In genomic region chr8:119039358-119039757, GRCm38 (mm10) we compare ENCODE assay signal across 18 mouse cellular contexts.
DNase-seq lines count a peak whose midpoint lies in the region; ATAC-seq and TF ChIP-seq lines count a peak whose summit lies in the region.
"Had no signal": no experiment of that assay in that cellular context is flagged by ENCODE, and none has a peak within 500 bp of the region (broad histone marks: within the 10 kb centered on the region; RNA-seq: fewer than 3 reads in every experiment).

No protein-coding gene starts in this region.

- no peak for TF ChIP-seq RAD21 in MEL (IDR thresholded peaks at IDR 0.05; ENCODE audit: low read depth, low read length)

- intact Hi-C loops in heart, adult 2 months (cut with DNase I), result no loop called here

- no peak for ATAC-seq in heart, embryonic 12.5 days (ENCODE audit: insufficient number of reproducible peaks, low FRiP score)
- no peak for ATAC-seq in liver, postnatal 0 days
- no peak for ATAC-seq in liver, embryonic 11.5 days (replicated peaks; ENCODE audit: low FRiP score)
- ATAC-seq: forebrain, embryonic 16.5 days; intestine, embryonic 16.5 days had no signal

- H3K36me3 ChIP-seq in heart, adult 2 months (ENCODE audit: control insufficient read depth, insufficient read depth, low read length), result no peaks in the 10 kb centered on the region
- no peaks in the 10 kb centered on the region for H3K36me3 ChIP-seq in heart, embryonic 12.5 days
- H3K36me3 ChIP-seq in liver, postnatal 0 days (replicated peaks; ENCODE audit: insufficient read depth, low read length), result no peaks in the 10 kb centered on the region
- H3K36me3 ChIP-seq in liver, embryonic 11.5 days (ENCODE audit: control insufficient read depth, insufficient read depth, low read length), result no peaks in the 10 kb centered on the region
- H3K36me3 ChIP-seq in MEL (ENCODE audit: control insufficient read depth in 1 of 2, insufficient read depth in 2 of 2, low read length in 2 of 2), result no peaks in the 10 kb centered on the region
- H3K36me3 ChIP-seq: embryonic facial prominence, embryonic 13.5 days; heart, embryonic 13.5 days; hindbrain, embryonic 13.5 days; liver, embryonic 13.5 days; midbrain, embryonic 12.5 days had no signal

- no peak for DNase-seq in heart, adult 2 months
- DNase-seq in liver, postnatal 0 days, result no peak
- DNase-seq in liver, embryonic 11.5 days (ENCODE audit: low spot score), result no peak
- DNase-seq in MEL (ENCODE audit: low read depth, low spot score), result peak; percentile 3
- no peak for DNase-seq in adrenal gland, postnatal 4 days (ENCODE audit: low spot score in 2 of 2)
- no peak for DNase-seq in layer of hippocampus, adult 9-11 months
- DNase-seq: B cell, adult 2 months; liver, embryonic 13.5 days; thymus, postnatal 4 days had no signal

- no peak for TF ChIP-seq POLR2A in heart, adult 2 months (IDR thresholded peaks at IDR 0.05; ENCODE audit: insufficient read depth, low read depth, low read length)
- no peak for TF ChIP-seq POLR2A in MEL (IDR thresholded peaks at IDR 0.05; ENCODE audit: control insufficient read depth in 1 of 2, insufficient read depth in 1 of 2, low read depth in 1 of 2, low read length in 2 of 2, poor library complexity in 1 of 2)

- H3K4me3 ChIP-seq in heart, adult 2 months, result no peak overlapping the region
- H3K4me3 ChIP-seq in heart, embryonic 12.5 days, result no peak overlapping the region
- no peak overlapping the region for H3K4me3 ChIP-seq in liver, postnatal 0 days (ENCODE audit: low read depth, low read length)
- H3K4me3 ChIP-seq in liver, embryonic 11.5 days (ENCODE audit: low read depth, low read length), result no peak overlapping the region
- H3K4me3 ChIP-seq in MEL (ENCODE audit: control insufficient read depth in 1 of 2, insufficient read depth in 1 of 2, low read depth in 2 of 2, low read length in 2 of 2), result no peak overlapping the region
- H3K4me3 ChIP-seq: embryonic facial prominence, embryonic 13.5 days; heart, embryonic 13.5 days; hindbrain, embryonic 13.5 days; liver, embryonic 13.5 days; midbrain, embryonic 12.5 days; myocyte had no signal

- H3K9ac ChIP-seq in heart, adult 2 months (ENCODE audit: low read depth, low read length), result no peak overlapping the region
- no peak overlapping the region for H3K9ac ChIP-seq in heart, embryonic 12.5 days
- no peak overlapping the region for H3K9ac ChIP-seq in liver, postnatal 0 days (replicated peaks)
- H3K9ac ChIP-seq in liver, embryonic 11.5 days (ENCODE audit: low read depth, low read length), result no peak overlapping the region
- H3K9ac ChIP-seq in MEL (ENCODE audit: control insufficient read depth, low read depth, low read length, poor library complexity, severe bottlenecking), result no peak overlapping the region
- H3K9ac ChIP-seq: embryonic facial prominence, embryonic 13.5 days; heart, embryonic 13.5 days; hindbrain, embryonic 13.5 days; liver, embryonic 13.5 days; midbrain, embryonic 12.5 days had no signal

- no peak for TF ChIP-seq EP300 in heart, adult 2 months (IDR thresholded peaks at IDR 0.05; ENCODE audit: insufficient read depth, low read depth, low read length)
- no peak for TF ChIP-seq EP300 in liver, postnatal 0 days (IDR thresholded peaks at IDR 0.05; ENCODE audit: low read depth)
- TF ChIP-seq EP300 in MEL (IDR thresholded peaks at IDR 0.05; ENCODE audit: low read depth in 1 of 2, low read length in 2 of 2), result no peak

- H3K4me2 ChIP-seq in heart, embryonic 12.5 days, result no peak overlapping the region
- no peak overlapping the region for H3K4me2 ChIP-seq in liver, postnatal 0 days (ENCODE audit: low read depth, low read length)
- no peak overlapping the region for H3K4me2 ChIP-seq in liver, embryonic 11.5 days
- H3K4me2 ChIP-seq: embryonic facial prominence, embryonic 13.5 days; heart, embryonic 13.5 days; hindbrain, embryonic 13.5 days; liver, embryonic 13.5 days; midbrain, embryonic 12.5 days had no signal

- TF ChIP-seq CTCF in heart, adult 2 months (IDR thresholded peaks at IDR 0.05), result peak; percentile 40
- peak; percentile 22 for TF ChIP-seq CTCF in liver, postnatal 0 days (IDR thresholded peaks at IDR 0.05; ENCODE audit: low read depth)
- peak in 1 of 3 experiments; percentile 2; a peak in 2 of 6 replicates for TF ChIP-seq CTCF in MEL (IDR thresholded peaks at IDR 0.05 in 2 of 3, conservative IDR thresholded peaks at IDR 0.05 in 1 of 3; ENCODE audit: control insufficient read depth in 1 of 3, insufficient read depth in 1 of 3, low read depth in 2 of 3, low read length in 3 of 3, poor library complexity in 1 of 3, severe bottlenecking in 1 of 3)

- H3K79me2 ChIP-seq in heart, adult 2 months (replicated peaks; ENCODE audit: control insufficient read depth, insufficient read depth, low read length), result no peaks in the 10 kb centered on the region
- no peaks in the 10 kb centered on the region for H3K79me2 ChIP-seq in MEL (ENCODE audit: control insufficient read depth, insufficient read depth, low read length, poor library complexity)

- H3K4me1 ChIP-seq in heart, adult 2 months (ENCODE audit: control insufficient read depth, insufficient read depth, low read length), result no peaks in the 10 kb centered on the region
- no peaks in the 10 kb centered on the region for H3K4me1 ChIP-seq in heart, embryonic 12.5 days (replicated peaks)
- H3K4me1 ChIP-seq in liver, postnatal 0 days (ENCODE audit: insufficient read depth), result no peaks in the 10 kb centered on the region
- no peaks in the 10 kb centered on the region for H3K4me1 ChIP-seq in liver, embryonic 11.5 days (replicated peaks; ENCODE audit: control insufficient read depth, insufficient read depth, low read length)
- no peaks in the 10 kb centered on the region for H3K4me1 ChIP-seq in MEL (ENCODE audit: control insufficient read depth in 1 of 2, insufficient read depth in 2 of 2, low read length in 2 of 2)
- H3K4me1 ChIP-seq: embryonic facial prominence, embryonic 13.5 days; heart, embryonic 13.5 days; hindbrain, embryonic 13.5 days; liver, embryonic 13.5 days; midbrain, embryonic 12.5 days had no signal

- H3K9me3 ChIP-seq in heart, embryonic 12.5 days (replicated peaks), result peaks cover 10% of the 10 kb centered on the region; the same call in 1 of the 2 replicates
- no peaks in the 10 kb centered on the region for H3K9me3 ChIP-seq in liver, postnatal 0 days (ENCODE audit: low read length)
- peaks cover 16% of the 10 kb centered on the region for H3K9me3 ChIP-seq in liver, embryonic 11.5 days (ENCODE audit: control insufficient read depth, low read length)
- no peaks in the 10 kb centered on the region for H3K9me3 ChIP-seq in MEL (replicated peaks; ENCODE audit: insufficient read depth, low read length)
- H3K9me3 ChIP-seq: embryonic facial prominence, embryonic 13.5 days; heart, embryonic 13.5 days; midbrain, embryonic 12.5 days had no signal

- no peaks in the 10 kb centered on the region for H3K27me3 ChIP-seq in heart, adult 2 months (ENCODE audit: control insufficient read depth, insufficient read depth, low read length)
- H3K27me3 ChIP-seq in heart, embryonic 12.5 days (replicated peaks), result no peaks in the 10 kb centered on the region
- H3K27me3 ChIP-seq in liver, postnatal 0 days (ENCODE audit: insufficient read depth, low read length), result no peaks in the 10 kb centered on the region
- no peaks in the 10 kb centered on the region for H3K27me3 ChIP-seq in liver, embryonic 11.5 days (replicated peaks; ENCODE audit: control insufficient read depth, insufficient read depth, low read length)
- no peaks in the 10 kb centered on the region for H3K27me3 ChIP-seq in MEL (ENCODE audit: control insufficient read depth in 1 of 2, insufficient read depth in 2 of 2, low read length in 2 of 2)
- H3K27me3 ChIP-seq: embryonic facial prominence, embryonic 13.5 days; heart, embryonic 13.5 days; hindbrain, embryonic 13.5 days; liver, embryonic 13.5 days; midbrain, embryonic 12.5 days had no signal

- WGBS in heart, adult 2 months, result 84% methylated on average over 2 of the region's 2 CpGs
- 80% methylated on average over 2 of the region's 2 CpGs for WGBS in heart, embryonic 12.5 days
- 67% methylated on average over 2 of the region's 2 CpGs for WGBS in liver, postnatal 0 days (ENCODE audit: insufficient replicate concordance)
- 71% methylated on average over 2 of the region's 2 CpGs for WGBS in liver, embryonic 11.5 days

- no peak overlapping the region for H3K27ac ChIP-seq in heart, adult 2 months
- H3K27ac ChIP-seq in heart, embryonic 12.5 days (ENCODE audit: poor library complexity, severe bottlenecking), result no peak overlapping the region
- H3K27ac ChIP-seq in liver, postnatal 0 days (ENCODE audit: low read depth), result no peak overlapping the region
- no peak overlapping the region for H3K27ac ChIP-seq in liver, embryonic 11.5 days (ENCODE audit: low read depth, low read length)
- no peak overlapping the region for H3K27ac ChIP-seq in MEL (ENCODE audit: control insufficient read depth, low read depth, low read length)
- H3K27ac ChIP-seq: embryonic facial prominence, embryonic 13.5 days; heart, embryonic 13.5 days; hindbrain, embryonic 13.5 days; liver, embryonic 13.5 days; macrophage; midbrain, embryonic 12.5 days had no signal

TF ChIP-seq in MEL, 35 proteins besides CTCF, POLR2A, EP300 and RAD21:
- TF ChIP-seq TBP (IDR thresholded peaks at IDR 0.05; ENCODE audit: low read depth, low read length), result no peak
- TF ChIP-seq CHD1 (IDR thresholded peaks at IDR 0.05; ENCODE audit: low read depth, low read length), result no peak
- no peak for TF ChIP-seq ZNF384 (IDR thresholded peaks at IDR 0.05; ENCODE audit: low read depth, low read length)
- TF ChIP-seq SMC3 (IDR thresholded peaks at IDR 0.05; ENCODE audit: low read depth, low read length), result no peak
- TF ChIP-seq USF2 (IDR thresholded peaks at IDR 0.05; ENCODE audit: borderline replicate concordance in 1 of 2, insufficient read depth in 1 of 2, low read depth in 1 of 2, low read length in 2 of 2), result no peak
- no peak for TF ChIP-seq ZMIZ1 (IDR thresholded peaks at IDR 0.05; ENCODE audit: low read depth, low read length)
- no peak for TF ChIP-seq MEF2A (IDR thresholded peaks at IDR 0.05; ENCODE audit: extremely low read depth, insufficient replicate concordance, low read depth, low read length, poor library complexity, severe bottlenecking)
- TF ChIP-seq HCFC1 (IDR thresholded peaks at IDR 0.05; ENCODE audit: low read depth, low read length), result no peak
- no peak for TF ChIP-seq MXI1 (IDR thresholded peaks at IDR 0.05; ENCODE audit: low read depth, low read length)
- TF ChIP-seq BHLHE40 (IDR thresholded peaks at IDR 0.05; ENCODE audit: borderline replicate concordance, low read depth, low read length), result no peak
